Mouse (Mus musculus) kidney, adult 2 months (tissue): Measurements from ENCODE around the gene Morc3. TPM values are rescaled to one million over a fixed set of nuclear protein-coding genes. Genes with fewer than 3 reads are reported as not detected.

Experiments
- DNase-seq: peaks from one replicate; pipeline ENCODE4 v3.0.0; 2021
- H3K27ac ChIP-seq: fragments of 200-500 bp; 2 replicates; pipeline ENCODE4 v1.5.1; 2012; ENCODE audit warnings: low read depth, low read length, control low read depth, inconsistent platforms; ENCODE audit not compliant: insufficient read depth
- H3K27me3 ChIP-seq: fragments of 200-500 bp; replicated peaks from 2 replicates; pipeline ENCODE4 v1.6.1; 2012; ENCODE audit warnings: mild to moderate bottlenecking, moderate library complexity, low read length, inconsistent platforms; ENCODE audit not compliant: control insufficient read depth, insufficient read depth
- H3K36me3 ChIP-seq: fragments of 200-500 bp; 2 replicates; pipeline ENCODE4 v1.6.1; 2012; ENCODE audit warnings: mild to moderate bottlenecking, moderate library complexity, low read length, inconsistent platforms; ENCODE audit not compliant: control insufficient read depth, insufficient read depth
- H3K4me1 ChIP-seq: fragments of 200-500 bp; 2 replicates; pipeline ENCODE4 v1.6.1; 2011; ENCODE audit warnings: low read length; ENCODE audit not compliant: control insufficient read depth, insufficient read depth
- H3K4me3 ChIP-seq: fragments of 200-500 bp; 2 replicates; pipeline ENCODE4 v1.5.1; 2011; ENCODE audit warnings: mild to moderate bottlenecking, low read depth, low read length, control low read depth; ENCODE audit not compliant: insufficient read depth
- CTCF ChIP-seq: fragments of 200-500 bp; conservative IDR thresholded peaks from 2 replicates; pipeline ENCODE4 v1.5.1; 2011; ENCODE audit warnings: low read depth, mild to moderate bottlenecking, control low read depth, low read length, moderate library complexity, mixed read lengths; ENCODE audit not compliant: insufficient read depth, insufficient read length
- POLR2A ChIP-seq: fragments of 200-500 bp; IDR thresholded peaks from one replicate; pipeline ENCODE4 v1.6.1; 2011; ENCODE audit warnings: low read depth, low read length, control low read depth
- WGBS: fragments of 180-500 bp; shearing (Covaris S2); methylation state at CpG from one replicate; pipeline ENCODE4 v1.1.7; 2018; 5-methylcytosine and 5-hydroxymethylcytosine counted together
- polyA plus RNA-seq: library from polyadenylated mRNA; depleted of rRNA; stranded (reverse); fragments of >200 nt; gene quantifications from 2 replicates; pipeline ENCODE4 v1.2.3, GENCODE M21; 2012; rRNA removed

Morc3 gene
- 5.3 and 6.4 TPM in 2 replicates for polyA plus RNA-seq

GRCm38 (mm10) chr16:93831627-93832395, at the start of gene Morc3:
Morc3 (plus strand) TSS chr16:93832121.
- peak within 1 kb of the TSS; percentile 61 for H3K27ac ChIP-seq
- 11% methylated on average over 55 of the region's 55 CpGs for WGBS
- DNase-seq: peak; percentile 100
- no peak for TF ChIP-seq CTCF
- TF ChIP-seq POLR2A: peak; percentile 61
- H3K36me3 ChIP-seq: no peaks in the 10 kb centered on the region
- H3K27me3 ChIP-seq: no peaks in the 10 kb centered on the region
- peak within 1 kb of the TSS; percentile 98 for H3K4me3 ChIP-seq
- H3K4me1 ChIP-seq: 0 out of 2 replicates have a peak, but pooled peaks cover 2% of the 10 kb centered on the region

GRCm38 (mm10) chr16:93784175-93784574, 47.7 kb upstream of the Morc3 start:
- 0 out of 2 replicates have a peak, but pooled peaks have one; percentile 11 for TF ChIP-seq CTCF
- no peak for TF ChIP-seq POLR2A
- WGBS: 98% methylated on average over 7 of the region's 7 CpGs

GRCm38 (mm10) chr16:93785805-93786204, 46.1 kb upstream of the Morc3 start:
- Histone ChIP-seq H3K4me1 (no peaks in the 10 kb centered on the region), H3K36me3 (no peaks in the 10 kb centered on the region; the same call in 1 of the 2 replicates), H3K27ac (no peak overlapping the region), H3K27me3 (no peaks in the 10 kb centered on the region), H3K4me3 (no peak overlapping the region)
- peak; percentile 64 for DNase-seq
- TF ChIP-seq POLR2A (no peak), CTCF (peak; percentile 96)
- 10% methylated on average over 9 of the region's 9 CpGs for WGBS

More at GRCm38 (mm10) chr16:93784175-93784574, 47.7 kb upstream of the Morc3 start:
- Histone ChIP-seq H3K36me3 (no peaks in the 10 kb centered on the region; the same call in 1 of the 2 replicates), H3K27ac (no peak overlapping the region), H3K27me3 (no peaks in the 10 kb centered on the region), H3K4me3 (no peak overlapping the region), H3K4me1 (no peaks in the 10 kb centered on the region)
- no peak for DNase-seq

- Histone ChIP-seq H3K27ac (no peak overlapping the region), H3K27me3 (no peaks in the 10 kb centered on the region), H3K36me3 (no peaks in the 10 kb centered on the region; the same call in 1 of the 2 replicates), H3K4me1 (peaks cover 9% of the 10 kb centered on the region; the same call in 1 of the 2 replicates), H3K4me3 (no peak overlapping the region)
- 91% methylated on average over 4 of the region's 4 CpGs for WGBS
- DNase-seq: no peak
- TF ChIP-seq POLR2A: no peak
- TF ChIP-seq CTCF: no peak
Observed at GRCm38 (mm10) chr16:93788388-93788787, 43.5 kb upstream of the Morc3 start.

- Histone ChIP-seq H3K4me3 (no peak overlapping the region), H3K36me3 (no peaks in the 10 kb centered on the region; the same call in 1 of the 2 replicates), H3K27me3 (no peaks in the 10 kb centered on the region), H3K4me1 (peaks cover 11% of the 10 kb centered on the region; the same call in 1 of the 2 replicates), H3K27ac (no peak overlapping the region)
- no peak for DNase-seq
- TF ChIP-seq CTCF (no peak), POLR2A (no peak)
- WGBS: 96% methylated on average over 8 of the region's 8 CpGs
Observed at GRCm38 (mm10) chr16:93788881-93789280, 43.0 kb upstream of the Morc3 start.

GRCm38 (mm10) chr16:93789971-93790755, 41.8 kb upstream of the Morc3 start:
- 72% methylated on average over 5 of the region's 5 CpGs for WGBS
- TF ChIP-seq POLR2A: no peak
- TF ChIP-seq CTCF: no peak
- Histone ChIP-seq H3K4me3 (no peak overlapping the region), H3K27ac (no peak overlapping the region), H3K36me3 (no peaks in the 10 kb centered on the region), H3K27me3 (no peaks in the 10 kb centered on the region), H3K4me1 (peaks cover 11% of the 10 kb centered on the region; the same call in 1 of the 2 replicates)
- DNase-seq: no peak
